ENCODE assay signal across 28 mouse cellular contexts in the genomic region with DNA sequence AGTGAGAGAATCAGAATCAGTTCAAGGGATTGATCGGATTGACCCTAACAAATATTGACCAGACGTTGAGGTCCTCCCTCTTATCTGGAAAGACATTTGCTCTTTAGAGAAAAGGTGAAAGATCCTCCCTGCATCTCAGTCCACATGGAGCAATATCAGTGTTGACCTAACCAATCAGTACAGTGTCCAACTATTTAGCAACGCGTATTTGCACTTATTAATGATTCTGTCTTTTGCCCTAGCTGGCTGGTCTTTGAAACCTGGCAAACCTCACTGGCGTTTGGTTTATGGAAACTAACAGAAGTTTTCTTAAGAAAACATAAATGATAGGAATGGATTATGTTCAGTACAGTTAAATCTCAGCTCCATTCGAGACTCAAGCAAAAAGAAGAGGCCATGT. TPM values are rescaled to one million over a fixed set of nuclear protein-coding genes. Genes with fewer than 3 reads are reported as not detected.
DNase-seq lines count a peak whose midpoint lies in the region; ATAC-seq and TF ChIP-seq lines count a peak whose summit lies in the region.
"Had no signal": no experiment of that assay in that cellular context is flagged by ENCODE, and none has a peak within 500 bp of the region (broad histone marks: within the 10 kb centered on the region; RNA-seq: fewer than 3 reads in every experiment).

No protein-coding gene starts in this region.

- H3K36me3 ChIP-seq in kidney, adult 2 months (ENCODE audit: control insufficient read depth, insufficient read depth, low read length): no peaks in the 10 kb centered on the region
- H3K36me3 ChIP-seq in kidney, embryonic 16.5 days (ENCODE audit: insufficient read depth, low read length): no peaks in the 10 kb centered on the region
- no peaks in the 10 kb centered on the region for H3K36me3 ChIP-seq in liver, embryonic 12.5 days
- no peaks in the 10 kb centered on the region for H3K36me3 ChIP-seq in liver, postnatal 0 days (replicated peaks; ENCODE audit: insufficient read depth, low read length)
- H3K36me3 ChIP-seq: embryonic facial prominence, embryonic 15.5 days; forebrain, embryonic 10.5 days; G1E; heart, embryonic 13.5 days; hindbrain, embryonic 12.5 days had no signal

- DNase-seq in adrenal gland, adult 2 months: peak; percentile 16
- no peak for DNase-seq in adrenal gland, postnatal 4 days (ENCODE audit: low spot score in 2 of 2)
- DNase-seq in kidney, adult 2 months: peak; percentile 61
- no peak for DNase-seq in liver
- DNase-seq in liver, postnatal 0 days: no peak
- no peak for DNase-seq in retina, postnatal 1 day
- DNase-seq: B cell, adult 2 months; cerebellum, adult 2 months; cerebellum, postnatal 14 days; embryo, embryonic 11 days; gastrocnemius, adult 2 months; gastrocnemius, postnatal 25 days; heart, postnatal 4 days had no signal

- H3K4me1 ChIP-seq in kidney, adult 2 months (ENCODE audit: control insufficient read depth, insufficient read depth, low read length): peaks cover 19% of the 10 kb centered on the region; the same call in 1 of the 2 replicates
- H3K4me1 ChIP-seq in kidney, embryonic 16.5 days (ENCODE audit: insufficient read depth, low read length): no peaks in the 10 kb centered on the region
- no peaks in the 10 kb centered on the region for H3K4me1 ChIP-seq in liver, embryonic 12.5 days
- peaks cover 3% of the 10 kb centered on the region; the same call in 1 of the 2 replicates for H3K4me1 ChIP-seq in liver, postnatal 0 days (ENCODE audit: insufficient read depth)
- H3K4me1 ChIP-seq: embryonic facial prominence, embryonic 15.5 days; heart, embryonic 13.5 days; hindbrain, embryonic 12.5 days had no signal

- no peak for TF ChIP-seq CTCF in kidney, adult 2 months (conservative IDR thresholded peaks at IDR 0.05; ENCODE audit: insufficient read depth, insufficient read length, low read depth, low read length)
- TF ChIP-seq CTCF in liver, postnatal 0 days (IDR thresholded peaks at IDR 0.05; ENCODE audit: low read depth): no peak

- H3K27ac ChIP-seq in kidney, adult 2 months (ENCODE audit: insufficient read depth, low read depth, low read length): peak overlapping the region; percentile 98
- no peak overlapping the region for H3K27ac ChIP-seq in kidney, embryonic 16.5 days (ENCODE audit: low read length)
- no peak overlapping the region for H3K27ac ChIP-seq in liver, embryonic 12.5 days
- H3K27ac ChIP-seq in liver, postnatal 0 days (ENCODE audit: low read depth): peak overlapping the region; percentile 76
- H3K27ac ChIP-seq: embryonic facial prominence, embryonic 15.5 days; forebrain, embryonic 10.5 days; gastrocnemius, adult 2 months; heart, embryonic 13.5 days; hindbrain, embryonic 12.5 days; hindbrain, postnatal 0 days had no signal

- no peak overlapping the region for H3K4me2 ChIP-seq in kidney, embryonic 16.5 days (replicated peaks; ENCODE audit: low read depth, low read length)
- H3K4me2 ChIP-seq in liver, embryonic 12.5 days: no peak overlapping the region
- H3K4me2 ChIP-seq in liver, postnatal 0 days (ENCODE audit: low read depth, low read length): no peak overlapping the region
- H3K4me2 ChIP-seq: embryonic facial prominence, embryonic 15.5 days; heart, embryonic 13.5 days; hindbrain, embryonic 12.5 days had no signal

- no peaks in the 10 kb centered on the region for H3K27me3 ChIP-seq in kidney, adult 2 months (replicated peaks; ENCODE audit: control insufficient read depth, insufficient read depth, low read length)
- no peaks in the 10 kb centered on the region for H3K27me3 ChIP-seq in kidney, embryonic 16.5 days (ENCODE audit: insufficient read depth, low read length)
- H3K27me3 ChIP-seq in liver, embryonic 12.5 days (replicated peaks): no peaks in the 10 kb centered on the region
- no peaks in the 10 kb centered on the region for H3K27me3 ChIP-seq in liver, postnatal 0 days (ENCODE audit: insufficient read depth, low read length)
- H3K27me3 ChIP-seq: embryonic facial prominence, embryonic 15.5 days; heart, embryonic 13.5 days; hindbrain, embryonic 12.5 days had no signal

- no peak overlapping the region for H3K4me3 ChIP-seq in kidney, adult 2 months (ENCODE audit: insufficient read depth, low read depth, low read length)
- no peak overlapping the region for H3K4me3 ChIP-seq in kidney, embryonic 16.5 days (ENCODE audit: low read length)
- H3K4me3 ChIP-seq in liver, embryonic 12.5 days: no peak overlapping the region
- H3K4me3 ChIP-seq in liver, postnatal 0 days (ENCODE audit: low read depth, low read length): no peak overlapping the region
- H3K4me3 ChIP-seq: embryonic facial prominence, embryonic 15.5 days; erythroblast, embryonic 14.5 days; forebrain, embryonic 10.5 days; gastrocnemius, adult 2 months; heart, embryonic 13.5 days; hindbrain, embryonic 12.5 days had no signal

- no peak for ATAC-seq in kidney, embryonic 16.5 days (ENCODE audit: low FRiP score, low TSS enrichment)
- 0 out of 2 replicates have a peak, but pooled peaks have one; percentile 18 for ATAC-seq in liver, embryonic 12.5 days
- ATAC-seq in liver, postnatal 0 days: peak; percentile 91
- ATAC-seq: CD4-positive, CD25-positive, alpha-beta regulatory T cell, adult 4 months; forebrain, embryonic 14.5 days; hindbrain, postnatal 0 days had no signal

- TF ChIP-seq EP300 in liver, postnatal 0 days (IDR thresholded peaks at IDR 0.05; ENCODE audit: low read depth): peak; percentile 82

- TF ChIP-seq POLR2A in kidney, adult 2 months (IDR thresholded peaks at IDR 0.05; ENCODE audit: low read depth, low read length): no peak

- H3K9me3 ChIP-seq in kidney, embryonic 16.5 days (ENCODE audit: low read length): no peaks in the 10 kb centered on the region
- no peaks in the 10 kb centered on the region for H3K9me3 ChIP-seq in liver, embryonic 12.5 days (replicated peaks)
- no peaks in the 10 kb centered on the region for H3K9me3 ChIP-seq in liver, postnatal 0 days (ENCODE audit: low read length)
- H3K9me3 ChIP-seq: embryonic facial prominence, embryonic 15.5 days; forebrain, embryonic 10.5 days; heart, embryonic 13.5 days; hindbrain, embryonic 12.5 days had no signal

- H3K9ac ChIP-seq in kidney, embryonic 16.5 days (replicated peaks; ENCODE audit: low read length): no peak overlapping the region
- H3K9ac ChIP-seq in liver, embryonic 12.5 days: no peak overlapping the region
- H3K9ac ChIP-seq in liver, postnatal 0 days (replicated peaks): no peak overlapping the region
- H3K9ac ChIP-seq: embryonic facial prominence, embryonic 15.5 days; heart, embryonic 13.5 days; hindbrain, embryonic 12.5 days had no signal

- 63% methylated on average over 6 of the region's 6 CpGs for whole genome bisulfite sequencing in kidney, adult 2 months
- whole genome bisulfite sequencing in kidney, embryonic 16.5 days: 90% methylated on average over 6 of the region's 6 CpGs
- 59% methylated on average over 6 of the region's 6 CpGs for WGBS in liver, embryonic 12.5 days (ENCODE audit: insufficient replicate concordance)
- WGBS in liver, postnatal 0 days (ENCODE audit: insufficient replicate concordance): 54% methylated on average over 6 of the region's 6 CpGs

RNA-seq across cellular contexts. Expression of a gene that starts 4.6 kb away (rescaled TPM):
- under 1 TPM in 1 of 2 experiments, not detected in 1; 0.26 TPM for total RNA-seq in adrenal gland, adult 2 months (2021)
- polyA plus RNA-seq in adrenal gland, adult 2 months (2012; rRNA removed): not detected in 2 replicates
- total RNA-seq in adrenal gland, postnatal 4 days (2021): 1 to 10 TPM in 1 of 2 experiments, under 1 TPM in 1; 0.53 to 1.2 TPM
- 68.2 and 73.0 TPM in 2 replicates for polyA plus RNA-seq in kidney, adult 2 months (2012; rRNA removed)
- 0.21 and 0.51 TPM in 2 replicates for polyA plus RNA-seq in kidney, embryonic 16.5 days (2015; fragmentation: Nextera tagmentation; extraction: Ambion mirVana)
- polyA plus RNA-seq in liver, embryonic 12.5 days (2016; fragmentation: Nextera tagmentation; extraction: Ambion mirVana): 0.11 TPM in 1 of 2 replicates, not detected in the other
- polyA plus RNA-seq in liver, postnatal 0 days (2015; fragmentation: Nextera tagmentation; extraction: Ambion mirVana): 5.4 and 7.4 TPM in 2 replicates
- total RNA-seq: common myeloid progenitor, adult 5-6 weeks; G1E; granulocyte monocyte progenitor cell, adult 5-6 weeks; hindbrain, postnatal 0 days had no signal
- polyA plus RNA-seq: CD4-positive, CD25-positive, alpha-beta regulatory T cell, adult 4 months; cerebellum, adult 2 months; embryonic facial prominence, embryonic 11.5 days; erythroblast, embryonic 14.5 days; forebrain, embryonic 10.5 days; forebrain, embryonic 14.5 days; G1E; heart, embryonic 13.5 days; hindbrain, embryonic 12.5 days; hindbrain, postnatal 0 days had no signal

RNA-seq across cellular contexts. Expression of a gene that starts 36.4 kb away (rescaled TPM):
- total RNA-seq in adrenal gland, adult 2 months (2021): 100 to 1,000 TPM; 306 to 500 TPM
- polyA plus RNA-seq in adrenal gland, adult 2 months (2012; rRNA removed): 28.0 and 49.4 TPM in 2 replicates
- 10 to 100 TPM; 10.9 to 26.2 TPM for total RNA-seq in adrenal gland, postnatal 4 days (2021)
- 590 and 687 TPM in 2 replicates for polyA plus RNA-seq in kidney, adult 2 months (2012; rRNA removed)
- 0.22 and 2.4 TPM in 2 replicates for polyA plus RNA-seq in kidney, embryonic 16.5 days (2015; fragmentation: Nextera tagmentation; extraction: Ambion mirVana)
- 1.5 and 1.8 TPM in 2 replicates for polyA plus RNA-seq in liver, embryonic 12.5 days (2016; fragmentation: Nextera tagmentation; extraction: Ambion mirVana)
- polyA plus RNA-seq in liver, postnatal 0 days (2015; fragmentation: Nextera tagmentation; extraction: Ambion mirVana): 216 and 217 TPM in 2 replicates
- total RNA-seq: common myeloid progenitor, adult 5-6 weeks; G1E; hindbrain, postnatal 0 days had no signal
- polyA plus RNA-seq: CD4-positive, CD25-positive, alpha-beta regulatory T cell, adult 4 months; cerebellum, adult 2 months; erythroblast, embryonic 14.5 days; forebrain, embryonic 14.5 days; G1E had no signal

RNA-seq across cellular contexts. Expression of a gene that starts 45.5 kb away (rescaled TPM):
- total RNA-seq in adrenal gland, adult 2 months (2021): 10 to 100 TPM; 18.4 to 50.5 TPM
- 2.7 and 5.3 TPM in 2 replicates for polyA plus RNA-seq in adrenal gland, adult 2 months (2012; rRNA removed)
- 1 to 10 TPM in 1 of 2 experiments, under 1 TPM in 1; 0.50 to 2.1 TPM for total RNA-seq in adrenal gland, postnatal 4 days (2021)
- 61.3 and 72.3 TPM in 2 replicates for polyA plus RNA-seq in kidney, adult 2 months (2012; rRNA removed)
- polyA plus RNA-seq in kidney, embryonic 16.5 days (2015; fragmentation: Nextera tagmentation; extraction: Ambion mirVana): 0.31 TPM in 1 of 2 replicates, not detected in the other
- polyA plus RNA-seq in liver, embryonic 12.5 days (2016; fragmentation: Nextera tagmentation; extraction: Ambion mirVana): 0.11 and 0.15 TPM in 2 replicates
- 0.84 and 1.1 TPM in 2 replicates for polyA plus RNA-seq in liver, postnatal 0 days (2015; fragmentation: Nextera tagmentation; extraction: Ambion mirVana)
- total RNA-seq: common myeloid progenitor, adult 5-6 weeks; G1E; granulocyte monocyte progenitor cell, adult 5-6 weeks; heart, postnatal 4 days; hindbrain, postnatal 0 days had no signal
- polyA plus RNA-seq: CD4-positive, CD25-positive, alpha-beta regulatory T cell, adult 4 months; cerebellum, adult 2 months; embryonic facial prominence, embryonic 11.5 days; embryonic facial prominence, embryonic 15.5 days; erythroblast, embryonic 14.5 days; forebrain, embryonic 10.5 days; forebrain, embryonic 14.5 days; G1E; heart, postnatal 0 days; hindbrain, embryonic 12.5 days; hindbrain, postnatal 0 days had no signal

Comparison
In these comparisons a context has a peak if more than half of its experiments do, and no peak if none do; other contexts are left out.
1. DNase-seq: peak in adrenal gland, adult 2 months (single experiment) and kidney, adult 2 months (single experiment); none in adrenal gland, postnatal 4 days (0 of 2), liver (single experiment), liver, postnatal 0 days (single experiment) and retina, postnatal 1 day (single experiment).
2. H3K27ac ChIP-seq: peak in kidney, adult 2 months (single experiment) and liver, postnatal 0 days (single experiment); none in kidney, embryonic 16.5 days (single experiment) and liver, embryonic 12.5 days (single experiment).